Mouse (Mus musculus): ENCODE data around the gene Fbxo6. TPM values are rescaled to one million over a fixed set of nuclear protein-coding genes. Genes with fewer than 3 reads are reported as not detected.
"Not testable (repeated sequence)": the region's sequence is repeated elsewhere in the genome, so short reads cannot be mapped to it uniquely, and the experiment has no call there.

Gene Fbxo6
- total RNA-seq, 2 experiments from 2014 or later, result 27.9 to 28.7 TPM

GRCm38 (mm10) chr4:148130133-148130532 lies 21.8 kb downstream of the Fbxo6 start, which contains the start of gene Mad2l2:
TSS of gene Mad2l2 (plus strand) at chr4:148130384.
- no peak for DNase-seq (ENCODE audit: extremely low spot score in 1 of 2, low spot score in 1 of 2)

DNA sequence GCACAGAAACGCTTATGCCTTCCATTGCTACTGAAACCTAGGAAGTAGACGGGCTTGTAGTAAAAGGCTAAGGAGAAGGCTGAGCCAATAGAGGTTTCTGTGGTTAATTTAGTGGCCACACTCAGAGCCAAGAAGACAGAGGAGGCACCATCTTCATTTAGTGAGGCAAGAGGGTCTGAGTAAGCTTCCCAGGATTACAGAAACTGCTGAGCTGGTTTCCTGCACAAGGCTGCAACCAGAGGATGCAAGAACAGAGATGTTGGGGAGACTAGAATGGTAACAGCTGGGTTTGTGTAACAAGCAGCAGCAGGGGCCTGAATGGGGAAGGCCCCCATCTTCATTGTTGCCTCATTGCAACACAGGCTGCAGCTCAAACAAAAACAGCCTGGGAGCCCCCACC lies 23.3 kb downstream of the Fbxo6 start:
- DNase-seq (ENCODE audit: extremely low spot score in 1 of 2, low spot score in 1 of 2), result no peak

- no peak for DNase-seq (ENCODE audit: extremely low spot score in 1 of 2, low spot score in 1 of 2)
These were observed 23.7 kb downstream of the Fbxo6 start for GRCm38 (mm10) chr4:148128241-148128640.

DNA sequence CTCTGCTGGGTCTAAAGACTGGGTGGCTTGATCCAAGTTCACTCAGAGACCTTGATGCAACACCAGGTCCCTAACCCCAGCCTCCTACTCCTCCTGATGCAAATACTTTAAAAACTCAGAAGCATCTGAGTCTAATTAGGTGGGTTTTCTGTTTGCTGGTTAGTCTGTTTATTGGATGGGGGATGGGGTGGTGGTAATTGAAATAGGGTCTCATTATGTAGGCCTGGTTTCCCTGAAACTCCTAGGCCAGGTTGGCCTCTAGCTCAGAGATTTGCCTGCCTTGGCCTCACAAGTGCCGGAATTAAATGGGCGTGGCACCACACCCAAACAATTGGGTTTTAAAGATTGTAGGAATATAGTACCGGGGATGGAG lies 29.3 kb downstream of the Fbxo6 start:
- DNase-seq (ENCODE audit: extremely low spot score in 1 of 2, low spot score in 1 of 2), result no peak

DNA sequence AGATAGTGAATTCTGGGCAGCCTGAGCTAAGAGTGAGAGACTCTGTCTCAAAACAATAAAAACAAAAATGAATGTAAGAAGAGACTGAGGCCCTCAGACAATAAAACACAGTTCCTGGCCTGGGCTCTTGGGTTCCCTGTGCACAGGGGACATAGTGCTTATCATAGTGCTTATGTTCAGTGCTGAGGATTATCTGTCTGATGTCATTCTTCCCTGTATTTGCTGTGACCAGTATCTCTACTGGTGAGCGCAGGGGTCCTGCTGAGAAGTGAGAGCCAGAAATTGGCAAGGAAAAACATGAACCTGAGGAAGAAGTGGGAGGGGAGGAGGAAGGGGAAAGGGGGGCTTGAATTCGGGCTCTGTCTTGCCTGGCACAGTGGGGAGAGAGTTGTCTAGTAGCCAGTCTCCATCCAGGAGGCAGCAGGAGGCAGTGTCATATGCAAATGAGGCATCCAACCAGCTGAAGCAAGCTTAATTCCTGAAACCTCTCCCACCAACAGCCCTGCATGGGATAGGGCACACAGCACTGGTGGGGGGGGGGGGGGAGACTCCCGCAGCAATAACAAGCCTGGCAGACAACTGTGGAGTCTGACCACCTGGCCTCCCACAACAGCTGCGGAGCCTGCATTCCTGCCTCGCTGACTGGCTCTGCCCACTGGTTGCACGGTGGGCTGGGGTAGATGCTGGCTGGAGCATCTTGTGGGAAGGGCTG lies 29.8 kb downstream of the Fbxo6 start:
- DNase-seq (ENCODE audit: extremely low spot score in 1 of 2, low spot score in 1 of 2), result no peak

DNA sequence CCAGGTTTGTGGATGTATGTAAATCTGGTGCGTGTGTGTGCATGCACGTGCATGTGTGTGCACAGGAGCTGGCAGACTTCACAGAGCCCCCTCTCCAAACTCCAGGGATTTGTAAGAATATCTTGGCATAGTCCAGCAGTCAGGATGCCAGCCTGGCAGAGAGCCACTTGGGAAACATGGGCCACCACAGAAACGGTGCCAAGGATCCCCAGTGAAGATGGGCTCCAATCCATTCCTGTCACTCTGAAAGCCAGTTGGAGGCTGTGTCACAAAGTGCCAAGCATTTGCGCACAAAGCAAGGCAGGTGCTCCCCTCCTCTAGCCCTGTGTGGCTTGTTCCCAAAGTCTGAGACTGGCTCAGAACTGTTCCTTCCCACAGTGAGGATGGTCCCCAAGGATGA lies 30.6 kb downstream of the Fbxo6 start:
- peak; percentile 41 to 71 for DNase-seq (ENCODE audit: extremely low spot score in 1 of 2, low spot score in 1 of 2)

GRCm38 (mm10) chr4:148120555-148120954 lies 31.4 kb downstream of the Fbxo6 start:
- no peak for DNase-seq (ENCODE audit: extremely low spot score in 1 of 2, low spot score in 1 of 2)

- DNase-seq (ENCODE audit: extremely low spot score in 1 of 2, low spot score in 1 of 2), result not testable (repeated sequence)
These were observed 32.4 kb downstream of the Fbxo6 start for GRCm38 (mm10) chr4:148119578-148119977.

GRCm38 (mm10) chr4:148117392-148117791 lies 34.5 kb downstream of the Fbxo6 start:
- no peak for DNase-seq (ENCODE audit: extremely low spot score in 1 of 2, low spot score in 1 of 2)

- DNase-seq (ENCODE audit: extremely low spot score in 1 of 2, low spot score in 1 of 2), result no peak
These were observed 35.3 kb downstream of the Fbxo6 start for GRCm38 (mm10) chr4:148116657-148117056.

- DNase-seq (ENCODE audit: extremely low spot score in 1 of 2, low spot score in 1 of 2), result no peak
These were observed 36.5 kb downstream of the Fbxo6 start for GRCm38 (mm10) chr4:148115467-148115866.

DNA sequence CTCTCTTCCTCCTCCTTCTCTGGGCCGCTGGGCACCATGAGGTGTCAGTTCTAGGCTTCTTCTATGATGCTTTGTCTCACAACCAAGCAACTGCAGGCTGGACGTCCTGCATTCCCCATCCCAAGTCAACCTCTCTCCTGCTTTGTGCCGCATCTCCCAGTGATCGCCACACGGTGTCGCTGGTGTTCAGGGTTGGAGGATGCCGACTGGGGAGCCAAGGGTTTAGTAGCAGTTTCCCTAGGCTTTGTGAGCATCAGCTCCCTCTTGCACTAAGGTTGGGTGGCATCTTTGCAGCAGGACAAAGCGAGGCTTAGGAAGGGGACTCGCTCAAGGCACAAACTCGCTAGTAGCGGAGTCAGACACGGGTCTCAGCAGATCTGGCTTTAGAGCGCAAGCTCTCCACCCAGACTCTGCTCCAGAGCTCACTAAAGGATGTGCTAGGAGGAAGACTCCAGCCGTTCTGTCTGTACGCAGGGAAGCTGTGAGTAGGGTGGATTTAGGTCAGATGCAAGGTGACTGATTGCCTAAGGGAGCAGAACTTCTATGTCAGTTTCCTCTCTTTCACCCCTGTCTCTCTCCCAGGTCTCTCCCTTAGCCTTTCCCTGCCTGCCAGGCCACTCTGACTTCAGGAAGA lies 37.1 kb downstream of the Fbxo6 start:
- peak; percentile 85 to 93 for DNase-seq (ENCODE audit: extremely low spot score in 1 of 2, low spot score in 1 of 2)

DNA sequence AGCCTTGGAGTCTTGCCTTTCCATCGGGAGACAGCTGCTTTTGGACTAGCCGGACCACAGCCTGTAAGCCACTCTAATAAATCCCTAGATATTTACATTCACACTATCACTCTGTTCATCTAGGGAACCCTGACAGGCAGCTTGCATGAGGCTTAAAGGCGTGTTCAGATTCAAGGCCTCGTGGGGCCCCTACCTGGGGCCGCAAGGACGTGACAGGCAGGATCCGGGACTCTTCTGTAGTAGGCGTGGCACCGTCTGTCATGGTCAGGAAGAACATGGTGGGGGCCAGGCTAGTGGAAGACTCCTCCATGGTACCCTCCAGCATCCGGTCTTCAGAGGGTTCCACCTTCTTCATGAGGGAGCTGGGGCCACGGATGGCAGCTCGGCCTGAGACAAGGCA lies 39.4 kb downstream of the Fbxo6 start:
- DNase-seq (ENCODE audit: extremely low spot score in 1 of 2, low spot score in 1 of 2), result no peak

- DNase-seq (ENCODE audit: extremely low spot score in 1 of 2, low spot score in 1 of 2), result no peak
These were observed 42.7 kb downstream of the Fbxo6 start for GRCm38 (mm10) chr4:148109215-148109614.

DNA sequence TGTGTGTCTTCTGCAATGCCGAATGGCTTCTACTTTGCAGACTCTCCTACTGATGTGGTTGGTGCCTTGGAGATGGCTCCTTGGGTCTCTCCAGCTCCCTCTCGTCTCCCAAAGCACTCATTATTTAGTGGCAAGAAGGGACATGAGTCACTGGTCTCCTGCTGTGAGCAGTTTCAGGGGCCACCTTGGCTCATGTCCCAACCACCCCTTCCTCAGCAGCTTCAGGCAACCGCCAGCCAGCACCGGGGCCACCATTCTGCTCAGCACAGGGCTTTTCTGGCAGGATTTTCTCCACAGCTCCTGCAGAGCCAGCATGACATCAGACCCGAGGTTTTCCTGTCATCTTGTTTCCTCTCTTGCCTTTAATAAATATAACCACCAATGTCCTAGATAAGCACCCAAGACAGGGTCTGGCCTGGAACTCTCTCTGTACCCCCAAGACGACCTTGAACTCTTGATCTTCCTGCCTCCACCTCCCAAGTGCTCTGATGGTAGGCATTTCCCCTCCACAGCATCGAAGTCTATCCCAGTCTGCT lies 43.3 kb downstream of the Fbxo6 start:
- no peak for DNase-seq (ENCODE audit: extremely low spot score in 1 of 2, low spot score in 1 of 2)

- no peak for DNase-seq (ENCODE audit: extremely low spot score in 1 of 2, low spot score in 1 of 2)
These were observed 44.2 kb downstream of the Fbxo6 start for GRCm38 (mm10) chr4:148107621-148108291.

- DNase-seq (ENCODE audit: extremely low spot score in 1 of 2, low spot score in 1 of 2), result no peak
These were observed 47.8 kb downstream of the Fbxo6 start for GRCm38 (mm10) chr4:148104146-148104545.

DNA sequence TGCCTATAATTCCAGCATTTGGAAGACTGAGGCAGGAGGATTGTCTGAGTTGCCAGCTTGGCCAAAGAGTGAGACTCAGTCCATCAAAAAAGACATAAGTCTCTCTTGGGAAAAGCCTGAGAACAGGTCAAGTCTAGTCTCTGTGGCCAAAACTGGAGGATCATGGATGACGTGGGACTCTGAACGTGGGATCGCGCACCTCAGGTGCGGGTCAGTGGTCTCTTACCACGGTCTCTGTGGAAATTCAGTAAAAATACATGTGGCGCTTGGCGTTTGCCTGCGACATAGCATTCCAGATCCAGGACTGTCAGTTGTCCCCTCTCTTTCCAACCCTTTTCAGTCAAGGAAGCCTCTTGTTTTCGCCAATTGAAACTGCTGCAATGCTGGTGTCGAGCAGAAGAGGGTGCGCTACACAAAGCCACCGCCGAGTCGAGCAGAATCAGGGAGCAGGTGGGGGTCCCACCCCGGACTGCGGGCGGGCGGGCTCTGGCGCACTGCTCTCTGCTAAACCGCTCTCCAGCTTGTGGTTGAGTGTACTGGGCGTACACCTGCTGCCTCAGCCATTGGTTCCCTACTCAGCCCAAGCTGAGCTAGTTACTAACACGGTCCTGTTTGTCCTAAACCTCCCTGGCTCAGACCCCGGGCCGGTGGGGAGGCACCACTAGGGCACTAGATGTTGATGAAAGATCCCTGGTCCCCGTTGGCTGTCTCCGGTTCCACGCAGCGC lies 50.0 kb downstream of the Fbxo6 start:
- DNase-seq (ENCODE audit: extremely low spot score in 1 of 2, low spot score in 1 of 2), result peak; percentile 61 to 73

- no peak for DNase-seq (ENCODE audit: extremely low spot score in 1 of 2, low spot score in 1 of 2)
These were observed 53.3 kb downstream of the Fbxo6 start for GRCm38 (mm10) chr4:148098666-148099065.

GRCm38 (mm10) chr4:148097936-148098335 lies 54.0 kb downstream of the Fbxo6 start:
- DNase-seq (ENCODE audit: extremely low spot score in 1 of 2, low spot score in 1 of 2), result no peak

Data from layer of hippocampus, postnatal 25 days (tissue).